Mouse (Mus musculus) embryonic fibroblast, embryonic 13.5 days (primary cell): ENCODE results near the gene Kmt2a. TPM values are rescaled to one million over a fixed set of nuclear protein-coding genes. Genes with fewer than 3 reads are reported as not detected.
A peak's percentile ranks its signal among the peaks of the same experiment; 100 is the strongest.

ENCODE experiments used
- H3K27ac ChIP-seq: 2 replicates; pipeline ENCODE4 v1.5.1; 2012; ENCODE audit warnings: low read length, control low read depth, inconsistent platforms; ENCODE audit not compliant: insufficient read depth
- H3K4me1 ChIP-seq: 2 replicates; pipeline ENCODE4 v1.6.1; 2011; ENCODE audit warnings: low read length; ENCODE audit not compliant: control insufficient read depth, insufficient read depth
- H3K4me3 ChIP-seq: 2 replicates; pipeline ENCODE4 v1.5.1; 2011; ENCODE audit warnings: mild to moderate bottlenecking, control low read depth, low read length; ENCODE audit not compliant: insufficient read depth
- CTCF ChIP-seq: IDR thresholded peaks from 2 replicates; pipeline ENCODE4 v1.5.1; 2011; ENCODE audit warnings: mild to moderate bottlenecking, control low read depth, low read length, moderate library complexity, borderline replicate concordance; ENCODE audit not compliant: insufficient read depth
- POLR2A ChIP-seq: IDR thresholded peaks from 2 replicates; pipeline ENCODE4 v1.6.1; 2011; ENCODE audit warnings: low read depth, mild to moderate bottlenecking, control low read depth, low read length, moderate library complexity
- polyA plus RNA-seq: library from polyadenylated mRNA; stranded (reverse); fragments of >200 nt; gene quantifications from 2 replicates; pipeline ENCODE4 v1.2.4, GENCODE M21; 2011; ENCODE audit warnings: low read depth; ENCODE audit not compliant: missing spikeins, insufficient read length

The Kmt2a gene
- polyA plus RNA-seq, 1 experiment = 32.1 TPM

- H3K4me1 ChIP-seq = peaks cover 26% of the 10 kb centered on the region
- TF ChIP-seq CTCF = no peak
- no peak for TF ChIP-seq POLR2A
- no peak overlapping the region for H3K27ac ChIP-seq
- no peak overlapping the region for H3K4me3 ChIP-seq
These were observed 52.2 kb downstream of the Kmt2a start for GRCm38 (mm10) chr9:44828944-44829343.

GRCm38 (mm10) chr9:44826660-44827059 lies 54.4 kb downstream of the Kmt2a start:
- TF ChIP-seq POLR2A (no peak), CTCF (no peak)
- Histone ChIP-seq H3K4me1 (peaks cover 19% of the 10 kb centered on the region), H3K27ac (peak overlapping the region; percentile 21), H3K4me3 (no peak overlapping the region)

- Histone ChIP-seq H3K4me3 (no peak overlapping the region), H3K27ac (no peak overlapping the region), H3K4me1 (no peaks in the 10 kb centered on the region)
- TF ChIP-seq CTCF = no peak
- TF ChIP-seq POLR2A = no peak
These were observed 60.9 kb downstream of the Kmt2a start for GRCm38 (mm10) chr9:44819920-44820827.

GRCm38 (mm10) chr9:44817522-44817921 lies 63.6 kb downstream of the Kmt2a start:
- no peak overlapping the region for H3K27ac ChIP-seq
- H3K4me3 ChIP-seq = no peak overlapping the region
- TF ChIP-seq CTCF = no peak
- TF ChIP-seq POLR2A = no peak
- no peaks in the 10 kb centered on the region for H3K4me1 ChIP-seq

GRCm38 (mm10) chr9:44814179-44814578 lies 66.9 kb downstream of the Kmt2a start:
- Histone ChIP-seq H3K4me1 (no peaks in the 10 kb centered on the region), H3K4me3 (no peak overlapping the region), H3K27ac (no peak overlapping the region)
- TF ChIP-seq POLR2A = no peak
- TF ChIP-seq CTCF = no peak

GRCm38 (mm10) chr9:44810316-44810715 lies 70.8 kb downstream of the Kmt2a start:
- Histone ChIP-seq H3K27ac (no peak overlapping the region), H3K4me3 (no peak overlapping the region), H3K4me1 (no peaks in the 10 kb centered on the region)
- TF ChIP-seq POLR2A = no peak

GRCm38 (mm10) chr9:44807778-44808177 lies 73.3 kb downstream of the Kmt2a start:
- H3K27ac ChIP-seq = no peak overlapping the region
- H3K4me3 ChIP-seq = no peak overlapping the region
- H3K4me1 ChIP-seq = no peaks in the 10 kb centered on the region
- TF ChIP-seq CTCF (no peak), POLR2A (no peak)

- TF ChIP-seq CTCF (no peak), POLR2A (no peak)
- Histone ChIP-seq H3K4me3 (no peak overlapping the region), H3K4me1 (no peaks in the 10 kb centered on the region), H3K27ac (no peak overlapping the region)
These were observed 74.0 kb downstream of the Kmt2a start for GRCm38 (mm10) chr9:44807141-44807540.

GRCm38 (mm10) chr9:44805536-44805935 lies 75.6 kb downstream of the Kmt2a start:
- no peak overlapping the region for H3K27ac ChIP-seq
- no peaks in the 10 kb centered on the region for H3K4me1 ChIP-seq
- H3K4me3 ChIP-seq = no peak overlapping the region
- TF ChIP-seq CTCF (no peak), POLR2A (no peak)

- no peak overlapping the region for H3K4me3 ChIP-seq
- no peaks in the 10 kb centered on the region for H3K4me1 ChIP-seq
- no peak overlapping the region for H3K27ac ChIP-seq
- no peak for TF ChIP-seq POLR2A
- no peak for TF ChIP-seq CTCF
These were observed 76.4 kb downstream of the Kmt2a start for GRCm38 (mm10) chr9:44804678-44805077.
